27 mouse cellular contexts compared by ENCODE assay signal in the genomic region with DNA sequence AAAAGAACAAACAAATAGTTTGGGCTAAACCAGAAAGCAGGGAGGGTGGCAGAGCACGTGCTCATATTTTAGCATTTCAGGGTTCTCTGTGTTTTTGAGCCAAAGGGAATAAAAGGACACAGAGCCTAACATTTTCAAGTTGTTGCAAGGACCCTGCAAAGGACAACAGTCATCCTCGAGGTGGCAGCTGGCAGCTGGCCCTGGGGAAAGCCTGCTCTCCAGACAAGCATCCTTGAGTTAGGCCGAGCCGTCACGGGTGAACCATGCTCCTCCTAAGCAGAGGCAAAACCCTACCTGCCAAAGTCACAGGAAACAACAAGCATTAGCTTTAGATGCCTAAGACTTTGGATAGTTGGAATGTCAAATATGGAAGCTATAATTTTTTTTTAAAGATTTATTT. TPM values are rescaled to one million over a fixed set of nuclear protein-coding genes. Genes with fewer than 3 reads are reported as not detected.
DNase-seq lines count a peak whose midpoint lies in the region; ATAC-seq and TF ChIP-seq lines count a peak whose summit lies in the region.
"Had no signal": no experiment of that assay in that cellular context is flagged by ENCODE, and none has a peak within 500 bp of the region (broad histone marks: within the 10 kb centered on the region; RNA-seq: fewer than 3 reads in every experiment).

No protein-coding gene starts in this region.

- intact Hi-C loops in gastrocnemius, adult 2 months (cut with DNase I), result no loop called here

- no peaks in the 10 kb centered on the region; the same call in 1 of the 2 replicates for H3K9me3 ChIP-seq in midbrain, embryonic 11.5 days (ENCODE audit: control insufficient read depth, low read length)
- H3K9me3 ChIP-seq in midbrain, embryonic 13.5 days, result no peaks in the 10 kb centered on the region
- H3K9me3 ChIP-seq: embryonic facial prominence, embryonic 12.5 days; embryonic facial prominence, embryonic 15.5 days; forebrain, embryonic 15.5 days; G1E; heart, embryonic 12.5 days had no signal

- no peak for TF ChIP-seq CTCF in gastrocnemius, adult 2 months (IDR thresholded peaks at IDR 0.05)

- no peaks in the 10 kb centered on the region for H3K27me3 ChIP-seq in midbrain, embryonic 11.5 days (ENCODE audit: control insufficient read depth, insufficient read depth, low read length)
- no peaks in the 10 kb centered on the region for H3K27me3 ChIP-seq in midbrain, embryonic 13.5 days
- H3K27me3 ChIP-seq: CH12.LX; embryonic facial prominence, embryonic 12.5 days; embryonic facial prominence, embryonic 15.5 days; forebrain, embryonic 15.5 days; heart, embryonic 12.5 days; Patski had no signal

- DNase-seq in gastrocnemius, adult 2 months, result no peak
- no peak for DNase-seq in gastrocnemius, adult 8-10 months (ENCODE audit: low spot score in 2 of 2)
- DNase-seq in midbrain, embryonic 11.5 days (ENCODE audit: low spot score, missing footprints), result peak; percentile 47
- peak; percentile 79 for DNase-seq in adrenal gland, postnatal 14 days
- DNase-seq in cerebellum, adult 11 months, result no peak
- no peak for DNase-seq in cerebellum, postnatal 36 days
- DNase-seq: B cell, adult 2 months; cerebellum, adult 18-20 months; cerebellum, adult 9-10 months; cerebellum, postnatal 14 days; gastrocnemius, postnatal 14 days; heart, adult 11 months; heart, postnatal 14 days; heart, postnatal 4 days; kidney, adult 2 months had no signal

- peaks cover 15% of the 10 kb centered on the region for H3K4me1 ChIP-seq in midbrain, embryonic 11.5 days (ENCODE audit: control insufficient read depth, insufficient read depth, low read length)
- peaks cover 26% of the 10 kb centered on the region for H3K4me1 ChIP-seq in midbrain, embryonic 13.5 days (replicated peaks)

- 86% methylated on average over 5 of the region's 5 CpGs for WGBS in midbrain, embryonic 11.5 days
- WGBS in midbrain, embryonic 13.5 days, result 76% methylated on average over 5 of the region's 5 CpGs

- H3K27ac ChIP-seq in gastrocnemius, adult 2 months, result peak overlapping the region; percentile 64
- no peak overlapping the region for H3K27ac ChIP-seq in midbrain, embryonic 11.5 days (ENCODE audit: low read depth, low read length)
- H3K27ac ChIP-seq in midbrain, embryonic 13.5 days, result no peak overlapping the region
- H3K27ac ChIP-seq: embryonic facial prominence, embryonic 12.5 days; embryonic facial prominence, embryonic 15.5 days; forebrain, embryonic 15.5 days; hindbrain, embryonic 14.5 days; hindbrain, postnatal 0 days had no signal

- ATAC-seq in midbrain, embryonic 11.5 days (ENCODE audit: low FRiP score), result no peak
- ATAC-seq in midbrain, embryonic 13.5 days, result no peak
- ATAC-seq: forebrain, embryonic 15.5 days; hindbrain, postnatal 0 days; inflammation-experienced regulatory T-cells, adult 6 months; intestine, postnatal 0 days; Patski had no signal

- H3K4me3 ChIP-seq in gastrocnemius, adult 2 months, result no peak overlapping the region
- no peak overlapping the region for H3K4me3 ChIP-seq in midbrain, embryonic 11.5 days (ENCODE audit: low read depth, low read length)
- H3K4me3 ChIP-seq in midbrain, embryonic 13.5 days (replicated peaks), result no peak overlapping the region
- H3K4me3 ChIP-seq: embryonic facial prominence, embryonic 12.5 days; embryonic facial prominence, embryonic 15.5 days; forebrain, embryonic 15.5 days; heart, embryonic 12.5 days had no signal

- H3K36me3 ChIP-seq in midbrain, embryonic 11.5 days (ENCODE audit: control insufficient read depth, insufficient read depth, low read length), result peaks cover 17% of the 10 kb centered on the region; the same call in 1 of the 2 replicates
- peaks cover 39% of the 10 kb centered on the region for H3K36me3 ChIP-seq in midbrain, embryonic 13.5 days
- H3K36me3 ChIP-seq: G1E had no signal

- H3K9ac ChIP-seq in midbrain, embryonic 11.5 days (ENCODE audit: low read length), result no peak overlapping the region
- H3K9ac ChIP-seq in midbrain, embryonic 13.5 days (replicated peaks), result no peak overlapping the region
- H3K9ac ChIP-seq: embryonic facial prominence, embryonic 12.5 days; embryonic facial prominence, embryonic 15.5 days; forebrain, embryonic 15.5 days; heart, embryonic 12.5 days; hindbrain, embryonic 14.5 days had no signal

- H3K4me2 ChIP-seq in midbrain, embryonic 11.5 days, result no peak overlapping the region
- no peak overlapping the region for H3K4me2 ChIP-seq in midbrain, embryonic 13.5 days (replicated peaks)
- H3K4me2 ChIP-seq: embryonic facial prominence, embryonic 12.5 days; embryonic facial prominence, embryonic 15.5 days; forebrain, embryonic 15.5 days; heart, embryonic 12.5 days; hindbrain, embryonic 14.5 days had no signal

RNA-seq across cellular contexts. Expression of a gene that starts 10.2 kb away (rescaled TPM):
- 10 to 100 TPM in 1 of 2 experiments, 1 to 10 TPM in 1; 5.5 to 11.4 TPM for total RNA-seq in gastrocnemius, adult 2 months (2021)
- total RNA-seq in gastrocnemius, adult 8-10 months (2022), result 1 to 10 TPM; 4.6 to 7.1 (median 5.2) TPM
- 170 and 171 TPM in 2 replicates for polyA plus RNA-seq in midbrain, embryonic 11.5 days (2014; fragmentation: Nextera tagmentation; extraction: Ambion mirVana)
- 99.8 and 103 TPM in 2 replicates for polyA plus RNA-seq in midbrain, embryonic 13.5 days (2015; fragmentation: Nextera tagmentation; extraction: Ambion mirVana)
- total RNA-seq in adrenal gland, postnatal 14 days (2021), result 30.9 and 38.4 TPM in 2 replicates
- total RNA-seq: G1E had no signal
- polyA plus RNA-seq: G1E had no signal

Comparison
In these comparisons a context has a peak if more than half of its experiments do, and no peak if none do; other contexts are left out.
1. DNase-seq: peak in midbrain, embryonic 11.5 days (single experiment) and adrenal gland, postnatal 14 days (single experiment); none in gastrocnemius, adult 2 months (single experiment), gastrocnemius, adult 8-10 months (0 of 2), cerebellum, adult 11 months (single experiment) and cerebellum, postnatal 36 days (0 of 2).